Mouse (Mus musculus) heart, embryonic 16.5 days (tissue): ENCODE data around the gene Dglucy. TPM values are rescaled to one million over a fixed set of nuclear protein-coding genes. Genes with fewer than 3 reads are reported as not detected.

Source experiments
- ATAC-seq: fragments of 200-750 bp; cut with Nextera tagmentation; replicated peaks from 2 replicates; pipeline ENCODE4 v1.8.0; 2017; ENCODE audit warnings: moderate number of reproducible peaks; ENCODE audit not compliant: insufficient read depth, low FRiP score; ENCODE audit errors: extremely low read depth
- H3K27ac ChIP-seq: fragments of 300-500 bp; sonication (generic); 2 replicates; pipeline ENCODE4 v1.5.1; 2014; ENCODE audit warnings: mild to moderate bottlenecking, low read length, control low read depth, moderate library complexity
- H3K27me3 ChIP-seq: fragments of 300-500 bp; sonication (generic); 2 replicates; pipeline ENCODE4 v1.6.1; 2014; ENCODE audit warnings: low read length, mixed read lengths; ENCODE audit not compliant: control insufficient read depth, insufficient read depth
- H3K36me3 ChIP-seq: fragments of 300-500 bp; sonication (generic); 2 replicates; pipeline ENCODE4 v1.6.1; 2014; ENCODE audit not compliant: control insufficient read depth, insufficient read depth
- H3K4me1 ChIP-seq: fragments of 300-500 bp; sonication (generic); 2 replicates; pipeline ENCODE4 v1.6.1; 2014; ENCODE audit warnings: low read length, mixed read lengths; ENCODE audit not compliant: control insufficient read depth, insufficient read depth
- H3K4me2 ChIP-seq: fragments of 300-500 bp; sonication (generic); 2 replicates; pipeline ENCODE4 v1.6.1; 2014; ENCODE audit warnings: low read depth, mild to moderate bottlenecking, control low read depth, low read length
- H3K4me3 ChIP-seq: fragments of 300-500 bp; sonication (generic); 2 replicates; pipeline ENCODE4 v1.5.1; 2014; ENCODE audit warnings: mild to moderate bottlenecking, control low read depth, low read length
- H3K9ac ChIP-seq: fragments of 300-500 bp; sonication (generic); 2 replicates; pipeline ENCODE4 v1.6.1; 2014; ENCODE audit warnings: low read length, control low read depth
- H3K9me3 ChIP-seq: fragments of 300-500 bp; sonication (generic); replicated peaks from 2 replicates; pipeline ENCODE4 v1.6.1; 2016; ENCODE audit warnings: low read length; ENCODE audit not compliant: control insufficient read depth
- WGBS: fragments of 180-500 bp; shearing (Covaris S2); extraction: QIAGEN DNeasy Blood & Tissue Kit; methylation state at CpG from one replicate; pipeline ENCODE4 v1.1.7; 2014; 5-methylcytosine and 5-hydroxymethylcytosine counted together
- polyA plus RNA-seq: library from polyadenylated mRNA; unstranded; fragments of >200 nt; fragmentation: Nextera tagmentation; extraction: Ambion mirVana; gene quantifications from 2 replicates; pipeline ENCODE4 v1.2.1, GENCODE M21; 2015

Gene Dglucy
- polyA plus RNA-seq, 1 experiment from 2014 or later, result 6.3 TPM

- ATAC-seq, result peak; percentile 83
- no peaks in the 10 kb centered on the region for H3K27me3 ChIP-seq
- 0 out of 2 replicates have a peak overlapping the region, but pooled peaks have one; percentile 28 for H3K27ac ChIP-seq
Observed at GRCm38 (mm10) chr12:100819965-100820364, 41.1 kb downstream of the Dglucy start.

DNA sequence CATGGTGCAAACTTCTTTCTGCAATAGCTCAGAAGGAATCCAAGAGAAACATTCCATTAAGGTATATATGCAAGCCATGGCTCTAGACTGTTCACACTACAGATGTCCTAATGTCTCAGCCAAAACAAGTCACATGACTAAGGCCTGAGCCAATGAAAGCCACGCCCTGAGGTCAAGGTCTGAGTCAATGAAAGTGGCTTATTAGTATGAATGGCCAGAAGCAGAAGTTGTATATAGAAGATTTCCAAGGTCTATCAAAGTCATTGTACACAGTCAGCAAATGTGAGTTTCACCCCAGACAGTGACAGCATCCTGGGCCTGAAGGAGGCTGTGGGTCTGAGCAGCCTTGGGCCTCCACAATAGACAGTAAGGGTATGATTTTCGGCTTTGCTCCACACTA lies 52.2 kb downstream of the Dglucy start:
- Histone ChIP-seq H3K9ac (no peak overlapping the region), H3K27me3 (no peaks in the 10 kb centered on the region), H3K27ac (no peak overlapping the region), H3K4me1 (no peaks in the 10 kb centered on the region), H3K4me2 (no peak overlapping the region), H3K36me3 (no peaks in the 10 kb centered on the region), H3K9me3 (no peaks in the 10 kb centered on the region), H3K4me3 (no peak overlapping the region)
- 77% methylated on average over 2 of the region's 2 CpGs for WGBS
- ATAC-seq, result no peak

More at GRCm38 (mm10) chr12:100819965-100820364, 41.1 kb downstream of the Dglucy start:
- H3K36me3 ChIP-seq, result no peaks in the 10 kb centered on the region
- H3K9ac ChIP-seq, result no peak overlapping the region
- no peak overlapping the region for H3K4me3 ChIP-seq
- H3K9me3 ChIP-seq, result no peaks in the 10 kb centered on the region
- no peak overlapping the region for H3K4me2 ChIP-seq
- H3K4me1 ChIP-seq, result peaks cover 4% of the 10 kb centered on the region; the same call in 1 of the 2 replicates

GRCm38 (mm10) chr12:100831629-100832325 lies 52.9 kb downstream of the Dglucy start:
- H3K36me3 ChIP-seq, result no peaks in the 10 kb centered on the region
- no peaks in the 10 kb centered on the region for H3K9me3 ChIP-seq
- no peaks in the 10 kb centered on the region for H3K4me1 ChIP-seq
- no peak overlapping the region for H3K4me3 ChIP-seq
- H3K27ac ChIP-seq, result no peak overlapping the region
- ATAC-seq, result no peak
- WGBS, result 75% methylated on average over 8 of the region's 8 CpGs
- no peak overlapping the region for H3K9ac ChIP-seq
- H3K27me3 ChIP-seq, result no peaks in the 10 kb centered on the region
- H3K4me2 ChIP-seq, result no peak overlapping the region

- Histone ChIP-seq H3K9me3 (no peaks in the 10 kb centered on the region), H3K27me3 (no peaks in the 10 kb centered on the region), H3K36me3 (no peaks in the 10 kb centered on the region), H3K4me1 (peaks cover 7% of the 10 kb centered on the region; the same call in 1 of the 2 replicates), H3K4me3 (no peak overlapping the region), H3K27ac (no peak overlapping the region), H3K9ac (no peak overlapping the region), H3K4me2 (no peak overlapping the region)
- WGBS, result 60% methylated on average over 3 of the region's 3 CpGs
- no peak for ATAC-seq
Observed at GRCm38 (mm10) chr12:100837208-100837607, 58.4 kb downstream of the Dglucy start.

- Histone ChIP-seq H3K9ac (no peak overlapping the region), H3K27ac (0 out of 2 replicates have a peak overlapping the region, but pooled peaks have one; percentile 25), H3K4me2 (no peak overlapping the region), H3K36me3 (no peaks in the 10 kb centered on the region), H3K4me1 (peaks cover 7% of the 10 kb centered on the region; the same call in 1 of the 2 replicates), H3K27me3 (no peaks in the 10 kb centered on the region), H3K4me3 (no peak overlapping the region), H3K9me3 (no peaks in the 10 kb centered on the region)
- peak; percentile 42; the same call in 1 of the 2 replicates for ATAC-seq
- 24% methylated on average over 8 of the region's 8 CpGs for WGBS
Observed at GRCm38 (mm10) chr12:100839079-100839600, 60.3 kb downstream of the Dglucy start.

GRCm38 (mm10) chr12:100839926-100840325 lies 61.1 kb downstream of the Dglucy start:
- ATAC-seq, result no peak
- H3K9me3 ChIP-seq, result no peaks in the 10 kb centered on the region
- no peaks in the 10 kb centered on the region for H3K36me3 ChIP-seq
- H3K27ac ChIP-seq, result no peak overlapping the region
- H3K4me1 ChIP-seq, result peaks cover 7% of the 10 kb centered on the region; the same call in 1 of the 2 replicates
- H3K9ac ChIP-seq, result no peak overlapping the region
- H3K4me3 ChIP-seq, result no peak overlapping the region
- H3K27me3 ChIP-seq, result no peaks in the 10 kb centered on the region
- 67% methylated on average over 6 of the region's 6 CpGs for WGBS
- H3K4me2 ChIP-seq, result no peak overlapping the region

- peak; percentile 43; the same call in 1 of the 2 replicates for ATAC-seq
- no peaks in the 10 kb centered on the region for H3K9me3 ChIP-seq
- H3K4me2 ChIP-seq, result no peak overlapping the region
- H3K4me3 ChIP-seq, result no peak overlapping the region
- H3K9ac ChIP-seq, result no peak overlapping the region
- 14% methylated on average over 3 of the region's 3 CpGs for whole genome bisulfite sequencing
- no peaks in the 10 kb centered on the region for H3K27me3 ChIP-seq
- H3K27ac ChIP-seq, result no peak overlapping the region
- no peaks in the 10 kb centered on the region for H3K36me3 ChIP-seq
- peaks cover 7% of the 10 kb centered on the region; the same call in 1 of the 2 replicates for H3K4me1 ChIP-seq
Observed at GRCm38 (mm10) chr12:100841211-100841792, 62.4 kb downstream of the Dglucy start.

- 76% methylated on average over 4 of the region's 4 CpGs for WGBS
- H3K9me3 ChIP-seq, result no peaks in the 10 kb centered on the region
Observed at GRCm38 (mm10) chr12:100843171-100843570, 64.3 kb downstream of the Dglucy start.

DNA sequence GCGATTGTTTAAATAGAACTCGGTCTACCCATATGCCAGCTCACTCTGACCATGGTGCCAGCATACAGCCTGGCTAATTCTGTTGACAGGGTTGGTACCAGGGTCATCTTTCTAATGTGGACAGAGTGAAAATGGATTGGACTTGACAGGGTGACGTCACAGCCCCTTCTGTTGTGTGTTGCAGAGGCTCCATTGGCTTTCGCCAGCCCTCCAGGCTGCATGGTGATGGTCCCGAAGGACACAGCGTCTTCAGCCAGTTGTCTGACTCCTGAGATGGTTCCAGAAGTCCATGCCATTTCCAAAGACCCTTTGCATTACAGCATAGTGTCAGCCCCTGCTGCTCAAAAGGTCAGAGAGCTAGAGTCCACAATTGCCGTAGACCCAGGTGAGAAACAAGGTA lies 65.7 kb downstream of the Dglucy start:
- no peaks in the 10 kb centered on the region for H3K27me3 ChIP-seq
- no peaks in the 10 kb centered on the region for H3K36me3 ChIP-seq
- H3K27ac ChIP-seq, result no peak overlapping the region
- ATAC-seq, result no peak
- H3K9me3 ChIP-seq, result no peaks in the 10 kb centered on the region
- no peak overlapping the region for H3K4me3 ChIP-seq
- H3K4me1 ChIP-seq, result peaks cover 2% of the 10 kb centered on the region; the same call in 1 of the 2 replicates
- 81% methylated on average over 7 of the region's 7 CpGs for WGBS
- no peak overlapping the region for H3K4me2 ChIP-seq
- H3K9ac ChIP-seq, result no peak overlapping the region

More at GRCm38 (mm10) chr12:100843171-100843570, 64.3 kb downstream of the Dglucy start:
- H3K4me3 ChIP-seq, result no peak overlapping the region
- no peaks in the 10 kb centered on the region for H3K36me3 ChIP-seq
- H3K9ac ChIP-seq, result no peak overlapping the region
- H3K4me1 ChIP-seq, result peaks cover 7% of the 10 kb centered on the region; the same call in 1 of the 2 replicates
- no peaks in the 10 kb centered on the region for H3K27me3 ChIP-seq
- no peak overlapping the region for H3K27ac ChIP-seq
- no peak overlapping the region for H3K4me2 ChIP-seq
- ATAC-seq, result no peak
